Mouse (Mus musculus): Measurements from ENCODE around the gene Katnal1.

DNA sequence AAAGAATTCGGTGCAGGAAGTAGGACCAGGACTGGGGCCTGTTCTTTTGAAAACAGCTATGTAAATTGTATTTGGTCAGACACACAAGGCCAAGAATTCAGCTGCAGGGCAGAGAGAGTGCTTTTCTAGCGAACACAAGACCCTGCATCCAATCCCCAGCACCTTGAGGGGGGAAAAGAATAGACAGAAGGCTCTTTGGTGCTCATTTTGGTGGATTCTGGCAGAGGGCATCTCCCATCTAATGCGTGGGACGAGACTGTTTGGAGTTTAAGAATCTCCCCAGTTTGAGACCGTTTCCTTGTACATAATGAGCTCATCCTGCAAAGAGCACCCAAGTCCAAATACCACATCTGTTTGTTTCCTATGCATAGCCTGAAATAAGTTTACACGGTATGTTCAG is 37.3 kb upstream of the Katnal1 start:
- TF ChIP-seq POLR2A (IDR thresholded peaks at IDR 0.05; ENCODE audit: low read depth, low read length), result no peak
- TF ChIP-seq CTCF (IDR thresholded peaks at IDR 0.05; ENCODE audit: borderline replicate concordance, insufficient read depth, low read length), result no peak
